Mouse (Mus musculus): ENCODE results near the gene Dennd1b. TPM values are rescaled to one million over a fixed set of nuclear protein-coding genes. Genes with fewer than 3 reads are reported as not detected.

Gene Dennd1b
- polyA plus RNA-seq, 1 experiment, result 0.81 TPM

DNA sequence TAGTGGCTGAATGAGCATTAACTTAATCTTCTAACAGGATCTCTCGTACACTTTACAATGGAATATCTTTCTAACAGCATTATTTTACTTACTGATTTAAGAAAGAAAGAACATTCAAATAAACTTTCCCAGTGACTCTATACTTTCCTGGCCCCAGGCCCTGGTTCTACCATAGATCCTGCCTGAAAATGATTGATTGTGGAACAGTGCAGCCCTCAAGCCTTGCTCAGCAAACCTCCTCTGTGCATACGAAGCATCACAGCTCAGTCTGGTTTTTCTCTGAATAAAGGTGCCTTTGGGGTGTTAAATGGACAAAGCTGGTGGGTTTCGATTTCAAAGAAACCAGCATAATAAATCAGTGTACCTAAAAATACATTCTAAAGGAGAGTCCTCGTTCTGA lies 260.6 kb downstream of the Dennd1b start:
- TF ChIP-seq MAX (IDR thresholded peaks at IDR 0.05) (no peak), MYOD1 (IDR thresholded peaks at IDR 0.05; ENCODE audit: control insufficient read depth, insufficient read length, low read depth) (no peak), MYOG (IDR thresholded peaks at IDR 0.05; ENCODE audit: control insufficient read depth, extremely low read depth, insufficient read length) (no peak), CEBPB (IDR thresholded peaks at IDR 0.05; ENCODE audit: low read depth) (no peak), CTCF (IDR thresholded peaks at IDR 0.05; ENCODE audit: control insufficient read depth, insufficient read depth, insufficient read length) (no peak), FOSL1 (IDR thresholded peaks at IDR 0.05; ENCODE audit: insufficient read depth, low read length, poor library complexity, severe bottlenecking) (no peak), USF1 (IDR thresholded peaks at IDR 0.05; ENCODE audit: low read depth) (no peak)
- H3K79me3 ChIP-seq (ENCODE audit: low read depth), result no peaks in the 10 kb centered on the region

DNA sequence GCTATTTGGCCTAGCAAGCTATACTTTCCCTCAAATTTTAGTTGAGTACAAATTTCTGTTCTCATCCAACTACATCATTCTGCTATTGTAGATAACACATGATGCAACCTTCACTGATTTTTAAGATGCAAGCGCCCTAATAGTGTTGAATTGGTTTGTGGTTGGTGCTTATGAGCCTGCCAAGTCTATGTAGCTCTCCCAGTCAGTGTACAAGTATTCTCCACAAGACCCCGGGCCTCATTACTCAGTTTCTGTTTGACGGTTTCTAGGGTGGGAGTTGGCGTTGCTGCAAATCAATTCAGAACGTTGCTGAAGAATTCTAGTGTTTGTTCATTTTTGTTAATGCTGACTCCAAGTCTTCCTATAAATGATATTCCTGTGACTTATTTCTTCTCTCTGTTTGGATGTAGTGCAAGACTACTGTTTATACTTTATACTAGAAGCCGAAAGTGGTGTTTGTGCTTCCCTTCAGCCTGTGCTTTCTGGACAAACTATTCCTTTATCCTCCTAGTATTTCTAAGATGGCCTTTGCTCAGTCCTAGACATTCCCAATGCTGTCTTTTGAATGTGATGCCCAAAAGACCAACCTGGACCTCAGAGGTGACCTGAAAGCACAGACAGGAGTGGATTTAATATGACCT lies 261.2 kb downstream of the Dennd1b start:
- TF ChIP-seq MAX (IDR thresholded peaks at IDR 0.05) (no peak), FOSL1 (IDR thresholded peaks at IDR 0.05; ENCODE audit: insufficient read depth, low read length, poor library complexity, severe bottlenecking) (no peak), CEBPB (IDR thresholded peaks at IDR 0.05; ENCODE audit: low read depth) (no peak), USF1 (IDR thresholded peaks at IDR 0.05; ENCODE audit: low read depth) (no peak), CTCF (IDR thresholded peaks at IDR 0.05; ENCODE audit: control insufficient read depth, insufficient read depth, insufficient read length) (no peak), MYOD1 (IDR thresholded peaks at IDR 0.05; ENCODE audit: control insufficient read depth, insufficient read length, low read depth) (no peak), MYOG (IDR thresholded peaks at IDR 0.05; ENCODE audit: control insufficient read depth, extremely low read depth, insufficient read length) (no peak)
- Histone ChIP-seq H3K36me3 (ENCODE audit: control insufficient read depth, insufficient read depth) (no peaks in the 10 kb centered on the region), H3K4me3 (ENCODE audit: insufficient read depth, poor library complexity, severe bottlenecking) (no peak overlapping the region), H3K79me3 (ENCODE audit: low read depth) (no peaks in the 10 kb centered on the region), H3K27me3 (ENCODE audit: control insufficient read depth, insufficient read depth, insufficient read length) (no peaks in the 10 kb centered on the region), H3K79me2 (ENCODE audit: control insufficient read depth, insufficient read depth) (no peaks in the 10 kb centered on the region), H3ac (ENCODE audit: control insufficient read depth, insufficient read length, low read depth) (no peak overlapping the region)

More for the DNA sequence above, 260.6 kb downstream of the Dennd1b start:
- Histone ChIP-seq H3K4me3 (ENCODE audit: insufficient read depth, poor library complexity, severe bottlenecking) (no peak overlapping the region), H3K79me2 (ENCODE audit: control insufficient read depth, insufficient read depth) (no peaks in the 10 kb centered on the region), H3ac (ENCODE audit: control insufficient read depth, insufficient read length, low read depth) (no peak overlapping the region), H3K36me3 (ENCODE audit: control insufficient read depth, insufficient read depth) (no peaks in the 10 kb centered on the region), H3K27me3 (ENCODE audit: control insufficient read depth, insufficient read depth, insufficient read length) (no peaks in the 10 kb centered on the region)

Other genes starting within 250 kb of the Dennd1b start
- 0.54 TPM for gene Lhx9, start 114.9 kb upstream of the Dennd1b start, polyA plus RNA-seq (2012; fragmentation: generic; extraction: Trizol)
- gene 2310009B15Rik, start 106.6 kb upstream of the Dennd1b start, polyA plus RNA-seq (2012; fragmentation: generic; extraction: Trizol), result 46.9 TPM